Mouse (Mus musculus) adrenal gland, postnatal 36 days (tissue): ENCODE results near the gene Ndufb10. TPM values are rescaled to one million over a fixed set of nuclear protein-coding genes. Genes with fewer than 3 reads are reported as not detected.
A peak's percentile ranks its signal among the peaks of the same experiment; 100 is the strongest.

ENCODE experiments used
- DNase-seq, 2 experiments: peaks; one replicate each; pipeline ENCODE4 v3.0.0; 2021; ENCODE audit warnings: mixed read lengths in 1 of 2
- long read RNA-seq, 2 experiments: library from polyadenylated mRNA; stranded (forward); transcript quantifications; one replicate each; pipeline ENCODE4 v2.0.0; 2021; ENCODE audit warnings: borderline sequencing depth in 2 of 2
- total RNA-seq, 2 experiments: library from RNA; stranded (reverse); gene quantifications; 2 replicates each; pipeline ENCODE4 v1.2.3; 2021

Ndufb10 gene
- total RNA-seq = 100 to 1,000 TPM; 239 to 246 TPM
- long read RNA-seq, experiment 1, transcript Ndufb10-204 (2 exons, 430 nt) = minor isoform, 5 of 494 reads
- long read RNA-seq, experiment 1, transcript Ndufb10-201 (4 exons, 732 nt) = major isoform, 378 of 494 reads
- long read RNA-seq, experiment 1, partial matches to known transcripts = 97 of 494 reads
- long read RNA-seq, experiment 1, other reads (novel, unspliced or antisense) = 13 of 494 reads
- long read RNA-seq, experiment 2, transcript Ndufb10-201 (4 exons, 732 nt) = major isoform, 177 of 189 reads
- long read RNA-seq, experiment 2, partial matches to known transcripts = 4 of 189 reads
- long read RNA-seq, experiment 2, other reads (novel, unspliced or antisense) = 6 of 189 reads

DNA sequence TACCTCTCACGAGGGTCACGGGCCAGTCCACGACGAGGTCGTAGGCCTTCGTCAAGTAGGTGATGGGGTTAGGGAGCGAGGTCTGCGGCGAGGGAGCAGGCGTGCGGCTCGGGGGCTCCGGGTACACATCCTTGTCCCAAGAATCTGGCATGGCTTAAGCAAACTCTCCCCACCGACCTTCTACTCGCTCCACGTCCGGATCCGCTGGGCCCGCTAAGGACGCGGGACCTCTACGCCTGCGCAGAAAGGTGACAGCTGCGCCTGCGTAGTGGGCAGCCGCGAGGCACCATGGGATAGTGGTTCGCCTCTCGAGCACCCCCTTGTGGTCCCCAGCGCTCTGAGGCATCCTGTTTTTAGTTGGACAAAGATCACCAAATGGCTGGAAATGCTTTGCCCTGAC, at the start of gene Ndufb10:
Gene Ndufb10 (minus strand): TSS at position 295 of the 400 bp plus-strand sequence.
- peak; percentile 97 to 98 for DNase-seq

- no peak for DNase-seq
Measured at GRCm38 (mm10) chr17:24773241-24773640, 49.0 kb upstream of the Ndufb10 start.

DNA sequence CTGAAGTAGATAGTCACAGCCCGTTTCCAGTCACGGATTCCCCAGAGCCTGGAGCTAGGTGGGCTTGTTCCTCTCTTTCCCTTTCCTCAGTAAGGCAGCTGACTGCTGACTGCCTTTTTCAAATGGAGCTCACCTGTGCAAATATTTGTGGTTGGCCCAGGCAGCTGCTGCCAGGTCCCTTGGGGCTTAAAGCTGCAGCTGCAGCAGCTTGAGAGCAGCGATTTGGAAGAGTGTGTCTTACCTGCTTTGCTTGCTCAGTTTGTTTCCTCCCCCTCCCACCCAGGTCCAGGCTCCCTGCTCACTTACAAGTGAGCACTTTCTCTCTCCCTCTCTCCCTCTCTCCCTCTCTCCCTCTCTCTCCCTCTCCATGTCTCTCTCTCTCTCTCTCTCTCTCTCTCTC, 44.9 kb upstream of the Ndufb10 start:
- DNase-seq = no peak

DNA sequence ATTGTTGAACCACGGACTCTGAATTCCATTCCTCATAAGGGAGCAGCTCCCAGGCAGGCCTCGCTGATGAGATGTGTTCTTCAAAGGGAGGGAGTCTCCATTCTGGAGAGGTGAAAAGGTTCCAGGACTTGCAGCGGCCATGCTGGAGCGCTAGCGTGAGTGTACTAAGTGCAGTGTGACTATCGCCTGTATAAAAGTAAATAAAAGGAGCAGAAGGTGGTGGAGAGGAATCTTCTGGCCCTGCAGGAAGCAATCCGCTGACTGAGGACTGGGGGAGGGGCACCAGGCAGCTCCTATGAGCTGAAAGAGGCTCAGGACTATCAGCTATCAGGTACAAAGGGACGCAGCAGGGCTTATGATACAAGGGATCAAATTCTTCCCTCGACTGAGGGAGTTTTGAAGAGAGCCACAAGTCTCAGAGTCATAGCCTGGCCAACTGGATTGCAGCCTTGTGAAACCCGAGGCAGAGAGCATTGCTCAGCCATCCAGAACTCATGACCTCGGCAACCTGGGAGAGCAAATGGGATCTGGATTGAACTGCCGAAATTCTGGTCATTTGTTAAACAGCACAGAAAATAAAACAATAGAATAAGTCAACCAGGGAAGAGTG, 42.1 kb upstream of the Ndufb10 start:
- no peak for DNase-seq

DNA sequence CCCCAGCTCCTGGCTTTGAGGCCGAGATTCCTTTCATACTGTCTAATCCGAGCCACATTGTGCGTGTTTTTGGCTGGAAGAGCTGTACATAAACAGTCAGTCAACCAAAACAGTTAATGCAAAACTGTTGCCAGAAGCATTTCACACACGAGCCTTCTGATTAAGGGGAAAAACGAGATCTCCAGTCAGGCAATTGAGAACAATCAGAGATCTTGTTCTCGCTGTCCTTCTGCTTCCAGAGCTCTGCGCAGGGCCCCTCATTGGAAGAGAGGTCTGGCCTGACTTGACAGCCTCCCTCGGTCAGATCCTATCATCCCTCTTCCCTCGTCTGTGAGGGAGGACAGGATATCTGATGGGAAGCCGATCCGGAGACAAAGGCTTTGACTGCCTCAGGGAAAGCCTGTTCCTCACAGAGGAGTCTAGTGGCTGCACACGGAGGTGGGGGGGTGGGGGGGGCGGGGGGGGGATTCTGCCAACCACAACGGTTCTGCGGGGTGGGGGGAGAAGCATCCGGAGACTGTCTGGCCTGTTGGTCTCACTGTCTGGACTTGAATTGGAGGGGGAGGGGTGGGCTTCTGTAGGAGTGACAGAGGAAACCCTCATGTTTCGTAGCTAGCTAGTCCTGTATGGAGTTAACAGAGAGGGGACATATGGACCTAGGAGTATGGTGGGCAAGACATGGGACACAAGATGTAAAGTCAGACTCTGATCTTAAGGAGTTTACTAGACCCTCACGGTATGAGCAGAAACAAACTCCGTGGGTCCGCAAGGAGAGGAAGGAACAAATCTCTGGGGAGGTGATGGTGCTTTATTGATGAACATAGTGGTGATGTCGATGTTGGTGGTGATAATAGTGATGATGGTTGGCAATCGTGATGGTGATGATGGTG, 41.0 kb upstream of the Ndufb10 start:
- no peak for DNase-seq

- DNase-seq = no peak
Measured at GRCm38 (mm10) chr17:24761121-24761520, 36.8 kb upstream of the Ndufb10 start.

DNA sequence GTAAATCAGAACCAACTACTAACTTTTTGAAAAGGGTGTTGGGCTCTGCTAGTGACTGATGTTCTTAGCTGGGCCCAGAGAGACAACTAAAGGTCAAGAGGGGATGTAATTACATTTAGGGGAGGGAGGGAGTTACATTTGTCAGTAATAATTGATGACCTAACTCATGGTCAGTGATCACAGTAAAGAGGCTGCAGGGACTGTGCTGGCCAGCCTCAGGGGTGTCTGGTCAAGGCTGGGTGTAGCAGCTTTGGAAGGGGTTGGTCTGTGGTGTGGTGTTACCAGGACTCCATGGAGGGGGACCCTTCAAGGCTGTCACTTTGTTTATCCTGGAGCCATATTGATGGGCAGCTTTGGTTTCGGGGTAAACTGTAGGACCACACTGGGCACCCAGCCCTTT, 33.1 kb upstream of the Ndufb10 start:
- no peak for DNase-seq

DNA sequence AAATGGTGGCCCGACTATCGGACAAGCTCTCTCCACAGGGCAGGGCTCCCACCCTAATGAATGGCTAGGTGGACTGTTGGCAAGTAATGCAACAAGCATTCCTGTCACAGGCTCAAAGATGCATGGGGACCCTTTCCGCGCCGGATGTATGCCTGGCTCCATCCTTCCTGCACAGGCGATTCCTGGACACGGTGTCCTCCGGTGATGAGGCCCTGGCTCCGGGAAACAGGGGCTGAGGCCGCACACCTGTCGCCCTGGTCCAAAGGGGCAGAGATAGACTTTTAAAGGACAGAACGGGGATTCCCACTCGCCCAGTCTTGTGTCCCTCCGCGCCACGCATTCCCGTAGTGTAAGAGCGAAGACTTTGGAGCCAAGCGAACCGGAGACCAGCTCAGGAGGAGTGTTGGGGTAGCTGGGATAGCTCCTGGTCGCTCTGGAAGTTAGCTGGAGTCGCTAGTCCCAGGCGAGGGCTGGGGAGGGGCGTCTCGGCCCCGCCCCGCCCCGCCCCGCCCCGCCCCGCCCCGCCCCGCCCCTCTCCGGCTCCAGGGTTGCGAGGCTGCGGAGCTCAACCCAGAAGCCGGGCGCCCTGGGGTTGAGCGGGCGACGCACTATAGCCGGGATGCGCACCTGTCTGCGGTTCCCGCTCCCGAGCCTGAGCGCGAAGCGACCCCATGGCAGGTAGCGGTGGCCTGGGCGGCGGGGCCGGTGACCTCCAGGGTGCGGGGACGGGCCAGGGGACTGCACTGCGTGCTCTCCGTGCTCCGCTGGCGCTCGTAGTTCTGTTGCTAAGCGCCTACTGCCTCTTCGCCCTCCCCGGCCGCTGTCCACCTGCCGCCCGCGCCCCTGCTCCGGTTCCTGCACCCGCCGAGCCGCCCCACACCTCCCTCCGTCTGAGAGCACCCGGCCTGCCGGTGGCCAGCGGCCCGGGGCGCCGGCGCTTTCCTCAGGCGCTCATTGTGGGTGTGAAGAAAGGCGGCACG, 28.4 kb upstream of the Ndufb10 start, which contains the start of gene Hs3st6:
Gene Hs3st6 (plus strand): TSS at position 574 of the 980 bp plus-strand sequence.
- DNase-seq = peak; percentile 41 to 50

DNA sequence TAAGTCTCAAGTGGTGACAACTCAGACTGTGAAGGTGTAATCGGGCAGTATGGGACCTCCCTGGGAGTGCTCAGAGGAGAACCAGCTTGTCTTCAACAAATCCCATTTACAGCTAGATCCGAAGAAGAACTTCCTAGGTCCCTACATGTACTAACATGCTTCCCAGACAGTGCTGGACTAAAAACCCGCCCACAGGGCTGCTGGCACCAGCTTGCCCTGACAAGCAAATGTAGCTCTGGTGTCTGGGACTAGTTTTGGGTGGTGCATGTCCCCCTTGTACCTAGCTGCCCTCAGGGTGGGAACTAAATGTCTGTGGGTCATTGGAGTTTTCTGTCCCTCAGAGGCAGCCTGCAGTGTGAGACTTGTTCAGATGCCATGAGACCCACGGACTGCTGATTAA, 27.2 kb upstream of the Ndufb10 start:
- DNase-seq = no peak

DNA sequence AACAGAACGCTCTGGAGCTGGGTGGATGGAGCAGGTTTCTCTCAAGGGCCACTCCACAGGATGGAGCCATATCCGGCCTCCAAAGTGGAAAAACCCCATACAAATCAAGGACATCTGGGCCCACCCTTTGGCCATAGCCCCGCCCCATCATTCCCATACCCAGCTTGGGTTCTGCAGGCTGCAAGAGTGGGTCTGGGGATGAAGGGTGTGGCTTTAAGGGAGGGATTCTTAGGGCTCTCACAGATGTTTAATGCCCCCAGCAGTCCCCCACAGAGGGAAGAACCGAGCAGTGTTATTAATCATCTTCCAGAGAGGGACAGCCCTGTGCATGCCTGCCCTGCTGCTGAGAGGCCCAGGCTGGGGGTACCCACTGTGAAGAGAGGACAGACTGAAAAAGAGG, 22.7 kb upstream of the Ndufb10 start:
- DNase-seq = no peak

GRCm38 (mm10) chr17:24745526-24746497, 21.5 kb upstream of the Ndufb10 start:
- DNase-seq = peak; percentile 85 to 86

- no peak for DNase-seq
Measured at GRCm38 (mm10) chr17:24744381-24744780, 20.1 kb upstream of the Ndufb10 start.

DNA sequence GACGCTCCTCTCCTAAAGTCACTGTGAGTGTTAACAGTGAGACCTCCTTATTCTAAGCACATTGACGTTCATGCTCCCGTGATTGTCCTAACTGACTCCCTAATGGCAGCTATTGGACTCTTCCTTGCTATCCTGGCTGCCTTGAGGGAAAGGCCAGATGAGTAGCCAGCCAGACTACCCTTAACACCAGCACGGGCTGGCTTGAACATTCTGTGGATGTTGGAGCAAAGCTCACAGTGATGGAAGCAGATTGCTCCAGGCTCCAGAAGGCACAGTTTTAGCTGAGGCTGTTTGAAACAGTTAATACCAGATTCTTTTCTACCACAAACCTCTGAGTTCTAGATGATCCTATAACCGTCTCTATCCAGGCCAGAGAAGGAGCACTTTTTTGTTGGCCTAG, 19.6 kb upstream of the Ndufb10 start:
- no peak for DNase-seq

- peak in 1 of 2 experiments; percentile 21 for DNase-seq
Measured at GRCm38 (mm10) chr17:24742307-24742706, 18.0 kb upstream of the Ndufb10 start.

GRCm38 (mm10) chr17:24739926-24740325, 15.6 kb upstream of the Ndufb10 start:
- no peak for DNase-seq

- no peak for DNase-seq
Measured at GRCm38 (mm10) chr17:24738238-24738637, 14.0 kb upstream of the Ndufb10 start.

DNA sequence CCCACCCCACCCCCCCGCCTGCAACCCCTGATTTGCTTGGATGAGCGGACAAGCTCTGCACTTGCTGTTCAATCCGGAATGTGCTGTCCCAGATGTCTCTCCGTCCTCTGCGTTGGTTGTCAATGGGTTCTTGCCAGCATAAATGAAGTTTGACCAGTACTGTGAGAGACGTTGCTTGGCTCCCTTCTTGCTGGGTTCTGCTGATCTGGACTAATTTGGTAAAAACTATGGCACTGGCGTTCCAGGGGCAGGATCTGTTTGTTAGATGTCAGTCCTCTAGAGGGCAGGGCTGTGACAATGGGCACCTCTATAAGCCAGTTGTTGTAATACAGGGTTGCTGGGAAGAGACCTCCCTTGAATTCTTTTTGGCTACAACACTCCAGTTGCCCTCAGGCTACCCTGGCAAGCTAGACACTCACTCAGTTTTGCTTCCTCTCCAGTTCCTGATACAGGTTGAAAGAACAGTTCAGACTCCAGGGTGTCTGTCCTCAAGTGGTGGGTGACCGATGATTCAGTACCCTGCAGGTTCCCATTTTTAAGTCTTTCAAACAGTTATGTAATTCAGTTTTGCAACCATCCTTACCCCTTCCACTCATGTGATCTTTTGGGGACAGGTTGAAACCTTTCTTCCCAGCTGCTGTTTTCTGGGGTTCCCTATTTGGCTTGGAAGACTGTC, 13.0 kb upstream of the Ndufb10 start:
- no peak for DNase-seq

DNA sequence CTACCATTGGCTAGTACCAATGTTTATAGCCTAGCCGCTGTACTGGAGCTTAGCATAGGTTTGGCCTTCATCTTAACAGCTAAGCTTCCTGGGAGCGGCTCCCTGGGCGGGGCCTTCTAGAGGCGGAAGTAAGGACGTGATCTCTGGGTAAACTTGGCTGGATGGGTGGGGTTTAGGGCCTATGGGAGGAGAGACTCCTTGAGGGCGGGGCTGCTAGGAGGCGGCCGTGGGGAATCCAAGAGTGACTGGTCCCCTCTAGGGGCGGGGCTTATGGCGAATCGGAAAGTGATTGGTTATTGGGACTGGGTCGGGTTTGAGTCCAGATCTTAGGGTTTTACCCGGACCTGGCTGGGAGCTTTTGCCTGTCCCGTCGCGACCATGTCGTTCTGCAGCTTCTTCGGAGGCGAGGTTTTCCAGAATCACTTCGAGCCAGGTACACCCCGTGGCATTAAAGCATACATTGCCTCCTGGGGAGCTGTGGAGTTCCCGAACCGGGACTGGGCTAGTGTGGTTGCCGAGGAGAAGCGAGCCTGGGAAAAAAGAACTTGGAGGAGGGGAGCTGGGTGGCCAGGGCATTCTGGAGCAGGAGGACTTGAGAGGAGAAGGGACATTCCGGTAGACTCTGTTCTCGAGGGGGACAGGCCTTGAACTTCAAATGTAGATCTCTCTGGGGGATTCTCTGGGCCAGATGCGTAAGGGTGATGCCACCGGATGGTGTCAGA, 12.2 kb upstream of the Ndufb10 start, which contains the start of gene Msrb1:
Gene Msrb1 (plus strand): TSS at position 313 of the 722 bp plus-strand sequence.
- DNase-seq = peak; percentile 97 to 98

GRCm38 (mm10) chr17:24735446-24735845, 11.2 kb upstream of the Ndufb10 start:
- DNase-seq = no peak
